Mouse (Mus musculus): ENCODE data around the gene Hamp.

Gene Hamp

GRCm38 (mm10) chr7:30943909-30944635 lies at the start of gene Hamp:
TSS of gene Hamp (minus strand) at chr7:30944032.
- in situ Hi-C loops (cut with MboI; ENCODE audit: low pct_unique_long_range_greater_than_20kb in 1 of 2, low sequenced_read_pairs in 2 of 2, unreplicated experiment in 1 of 2): no loop called here

GRCm38 (mm10) chr7:30992148-30992547 lies 48.3 kb upstream of the Hamp start:
- in situ Hi-C loops (cut with MboI; ENCODE audit: low pct_unique_long_range_greater_than_20kb in 1 of 2, low sequenced_read_pairs in 2 of 2, unreplicated experiment in 1 of 2): no loop called here

GRCm38 (mm10) chr7:30988519-30989162 lies 44.8 kb upstream of the Hamp start:
- in situ Hi-C loops (cut with MboI; ENCODE audit: low pct_unique_long_range_greater_than_20kb in 1 of 2, low sequenced_read_pairs in 2 of 2, unreplicated experiment in 1 of 2): no loop called here

- in situ Hi-C loops (cut with MboI; ENCODE audit: low pct_unique_long_range_greater_than_20kb in 1 of 2, low sequenced_read_pairs in 2 of 2, unreplicated experiment in 1 of 2): no loop called here
Measured at GRCm38 (mm10) chr7:30985357-30985756, 41.5 kb upstream of the Hamp start.

GRCm38 (mm10) chr7:30981703-30982102 lies 37.9 kb upstream of the Hamp start:
- in situ Hi-C loops (cut with MboI; ENCODE audit: low pct_unique_long_range_greater_than_20kb in 1 of 2, low sequenced_read_pairs in 2 of 2, unreplicated experiment in 1 of 2): no loop called here

GRCm38 (mm10) chr7:30973501-30974289 lies 29.9 kb upstream of the Hamp start, which contains the start of gene Fam187b:
TSS of gene Fam187b (plus strand) at chr7:30973790.
- in situ Hi-C loops (cut with MboI; ENCODE audit: low pct_unique_long_range_greater_than_20kb in 1 of 2, low sequenced_read_pairs in 2 of 2, unreplicated experiment in 1 of 2): loop anchor here (5.0 to 10.0 kb wide), 4 partner anchors 101 to 159 kb away; no protein-coding TSS in a partner anchor

- in situ Hi-C loops (cut with MboI; ENCODE audit: low pct_unique_long_range_greater_than_20kb in 1 of 2, low sequenced_read_pairs in 2 of 2, unreplicated experiment in 1 of 2): loop anchor here (5.0 to 10.0 kb wide), 4 partner anchors 101 to 158 kb away; no protein-coding TSS in a partner anchor
Measured at GRCm38 (mm10) chr7:30973251-30973500, 29.3 kb upstream of the Hamp start, which contains the start of gene Lsr. TSS of gene Lsr (minus strand) at chr7:30973464.

GRCm38 (mm10) chr7:30972426-30973250 lies 28.8 kb upstream of the Hamp start:
- in situ Hi-C loops (cut with MboI; ENCODE audit: low pct_unique_long_range_greater_than_20kb in 1 of 2, low sequenced_read_pairs in 2 of 2, unreplicated experiment in 1 of 2): loop anchor here (5.0 to 10.0 kb wide), 4 partner anchors 100 to 158 kb away; no protein-coding TSS in a partner anchor

GRCm38 (mm10) chr7:30971901-30972300 lies 28.1 kb upstream of the Hamp start:
- in situ Hi-C loops (cut with MboI; ENCODE audit: low pct_unique_long_range_greater_than_20kb in 1 of 2, low sequenced_read_pairs in 2 of 2, unreplicated experiment in 1 of 2): loop anchor here (5.0 to 10.0 kb wide), 4 partner anchors 100 to 157 kb away; no protein-coding TSS in a partner anchor

- in situ Hi-C loops (cut with MboI; ENCODE audit: low pct_unique_long_range_greater_than_20kb in 1 of 2, low sequenced_read_pairs in 2 of 2, unreplicated experiment in 1 of 2): no loop called here
Measured at GRCm38 (mm10) chr7:30969174-30969573, 25.3 kb upstream of the Hamp start.

GRCm38 (mm10) chr7:30968611-30969010 lies 24.8 kb upstream of the Hamp start:
- in situ Hi-C loops (cut with MboI; ENCODE audit: low pct_unique_long_range_greater_than_20kb in 1 of 2, low sequenced_read_pairs in 2 of 2, unreplicated experiment in 1 of 2): no loop called here

GRCm38 (mm10) chr7:30966657-30967056 lies 22.8 kb upstream of the Hamp start:
- in situ Hi-C loops (cut with MboI; ENCODE audit: low pct_unique_long_range_greater_than_20kb in 1 of 2, low sequenced_read_pairs in 2 of 2, unreplicated experiment in 1 of 2): no loop called here

GRCm38 (mm10) chr7:30965677-30966076 lies 21.8 kb upstream of the Hamp start:
- in situ Hi-C loops (cut with MboI; ENCODE audit: low pct_unique_long_range_greater_than_20kb in 1 of 2, low sequenced_read_pairs in 2 of 2, unreplicated experiment in 1 of 2): no loop called here

- in situ Hi-C loops (cut with MboI; ENCODE audit: low pct_unique_long_range_greater_than_20kb in 1 of 2, low sequenced_read_pairs in 2 of 2, unreplicated experiment in 1 of 2): no loop called here
Measured at GRCm38 (mm10) chr7:30964366-30964765, 20.5 kb upstream of the Hamp start.

- in situ Hi-C loops (cut with MboI; ENCODE audit: low pct_unique_long_range_greater_than_20kb in 1 of 2, low sequenced_read_pairs in 2 of 2, unreplicated experiment in 1 of 2): no loop called here
Measured at GRCm38 (mm10) chr7:30962862-30963261, 19.0 kb upstream of the Hamp start.

- in situ Hi-C loops (cut with MboI; ENCODE audit: low pct_unique_long_range_greater_than_20kb in 1 of 2, low sequenced_read_pairs in 2 of 2, unreplicated experiment in 1 of 2): no loop called here
Measured at GRCm38 (mm10) chr7:30959786-30960349, 16.0 kb upstream of the Hamp start.

- in situ Hi-C loops (cut with MboI; ENCODE audit: low pct_unique_long_range_greater_than_20kb in 1 of 2, low sequenced_read_pairs in 2 of 2, unreplicated experiment in 1 of 2): no loop called here
Measured at GRCm38 (mm10) chr7:30958866-30959487, 15.1 kb upstream of the Hamp start.
